Mouse (Mus musculus): ENCODE measurements around the gene Astn1. TPM values are rescaled to one million over a fixed set of nuclear protein-coding genes. Genes with fewer than 3 reads are reported as not detected.

Gene Astn1
- total and polyA plus RNA-seq, 3 experiments: 0.64 to 1.0 (median 0.91) TPM

DNA sequence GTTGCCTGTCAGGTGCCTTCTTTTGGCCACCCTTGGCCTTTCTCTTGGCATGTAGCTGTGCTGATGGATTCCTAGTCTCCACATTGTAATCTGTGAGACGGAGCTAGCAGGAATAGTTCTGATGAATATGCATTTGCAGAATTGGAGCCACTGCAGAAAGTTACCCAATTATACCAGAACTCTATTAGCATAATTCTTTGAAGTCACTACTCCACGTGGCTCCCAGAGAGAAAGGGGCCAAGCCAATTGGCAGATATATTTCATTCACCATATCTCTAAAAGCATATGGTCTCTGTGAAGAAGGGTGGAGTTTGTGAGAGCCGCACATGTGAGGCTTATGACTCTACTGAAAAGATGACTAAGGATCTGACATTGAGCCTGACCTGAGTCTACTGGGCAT is 226.8 kb downstream of the Astn1 start:
- H3K4me3 ChIP-seq: no peak overlapping the region
- DNase-seq: no peak
- H3K36me3 ChIP-seq (ENCODE audit: control insufficient read depth, insufficient read depth, low read length): no peaks in the 10 kb centered on the region
- H3K79me2 ChIP-seq (replicated peaks; ENCODE audit: control insufficient read depth, insufficient read depth, low read length): no peaks in the 10 kb centered on the region
- H3K27ac ChIP-seq: no peak overlapping the region
- 74% methylated on average over 3 of the region's 3 CpGs for WGBS
- no peaks in the 10 kb centered on the region for H3K4me1 ChIP-seq (ENCODE audit: control insufficient read depth, insufficient read depth, low read length)
- intact Hi-C loops (cut with DNase I): no loop called here
- H3K27me3 ChIP-seq (ENCODE audit: control insufficient read depth, insufficient read depth, low read length): no peaks in the 10 kb centered on the region
- TF ChIP-seq POLR2A (IDR thresholded peaks at IDR 0.05; ENCODE audit: insufficient read depth, low read depth, low read length): no peak
- TF ChIP-seq CTCF (IDR thresholded peaks at IDR 0.05): no peak
- no peak for TF ChIP-seq EP300 (IDR thresholded peaks at IDR 0.05; ENCODE audit: insufficient read depth, low read depth, low read length)
- H3K9ac ChIP-seq (ENCODE audit: low read depth, low read length): no peak overlapping the region

- no peaks in the 10 kb centered on the region for H3K27me3 ChIP-seq (ENCODE audit: control insufficient read depth, insufficient read depth, low read length)
- no peaks in the 10 kb centered on the region for H3K36me3 ChIP-seq (ENCODE audit: control insufficient read depth, insufficient read depth, low read length)
- intact Hi-C loops (cut with DNase I): no loop called here
- no peak for TF ChIP-seq EP300 (IDR thresholded peaks at IDR 0.05; ENCODE audit: insufficient read depth, low read depth, low read length)
- TF ChIP-seq POLR2A (IDR thresholded peaks at IDR 0.05; ENCODE audit: insufficient read depth, low read depth, low read length): no peak
- TF ChIP-seq CTCF (IDR thresholded peaks at IDR 0.05): peak; percentile 65
- no peaks in the 10 kb centered on the region for H3K79me2 ChIP-seq (replicated peaks; ENCODE audit: control insufficient read depth, insufficient read depth, low read length)
- no peak overlapping the region for H3K4me3 ChIP-seq
- H3K27ac ChIP-seq: no peak overlapping the region
- WGBS: 37% methylated on average over 16 of the region's 16 CpGs
- H3K4me1 ChIP-seq (ENCODE audit: control insufficient read depth, insufficient read depth, low read length): no peaks in the 10 kb centered on the region
- peak; percentile 7 to 56 for DNase-seq
- H3K9ac ChIP-seq (ENCODE audit: low read depth, low read length): no peak overlapping the region
Measured at GRCm38 (mm10) chr1:158596726-158597448, 234.8 kb downstream of the Astn1 start.

- H3K4me1 ChIP-seq (ENCODE audit: control insufficient read depth, insufficient read depth, low read length): no peaks in the 10 kb centered on the region
- no peaks in the 10 kb centered on the region for H3K36me3 ChIP-seq (ENCODE audit: control insufficient read depth, insufficient read depth, low read length)
- intact Hi-C loops (cut with DNase I): no loop called here
- no peak overlapping the region for H3K9ac ChIP-seq (ENCODE audit: low read depth, low read length)
- H3K79me2 ChIP-seq (replicated peaks; ENCODE audit: control insufficient read depth, insufficient read depth, low read length): no peaks in the 10 kb centered on the region
- H3K27me3 ChIP-seq (ENCODE audit: control insufficient read depth, insufficient read depth, low read length): no peaks in the 10 kb centered on the region
- TF ChIP-seq CTCF (IDR thresholded peaks at IDR 0.05): 0 out of 2 replicates have a peak, but pooled peaks have one; percentile 19
- TF ChIP-seq EP300 (IDR thresholded peaks at IDR 0.05; ENCODE audit: insufficient read depth, low read depth, low read length): no peak
- 72% methylated on average over 7 of the region's 7 CpGs for WGBS
- no peak overlapping the region for H3K27ac ChIP-seq
- no peak overlapping the region for H3K4me3 ChIP-seq
- DNase-seq: no peak
Measured at GRCm38 (mm10) chr1:158597996-158598395, 235.9 kb downstream of the Astn1 start.

DNA sequence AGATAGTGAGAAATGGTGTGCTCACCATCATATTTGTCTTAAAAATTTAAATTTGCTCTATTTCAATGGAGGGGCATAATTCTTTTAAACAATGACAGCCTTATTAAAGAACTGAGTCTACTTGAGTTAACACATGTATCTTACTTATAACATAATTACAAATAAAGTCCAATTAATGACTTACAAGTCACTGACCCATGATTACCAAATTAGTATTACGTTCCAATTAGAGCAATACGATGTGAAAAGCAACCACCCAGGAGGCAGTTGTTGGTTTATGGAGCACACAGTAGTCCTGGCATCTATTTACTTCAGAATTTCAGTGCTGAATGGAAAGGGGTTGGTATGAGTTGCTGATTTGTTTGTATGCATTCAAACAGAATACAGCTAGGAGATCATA is 237.4 kb downstream of the Astn1 start:
- Histone ChIP-seq H3K27me3 (ENCODE audit: control insufficient read depth, insufficient read depth, low read length) (no peaks in the 10 kb centered on the region), H3K4me3 (no peak overlapping the region), H3K4me1 (ENCODE audit: control insufficient read depth, insufficient read depth, low read length) (no peaks in the 10 kb centered on the region), H3K9ac (ENCODE audit: low read depth, low read length) (no peak overlapping the region), H3K27ac (no peak overlapping the region), H3K79me2 (replicated peaks; ENCODE audit: control insufficient read depth, insufficient read depth, low read length) (no peaks in the 10 kb centered on the region), H3K36me3 (ENCODE audit: control insufficient read depth, insufficient read depth, low read length) (no peaks in the 10 kb centered on the region)
- WGBS: 91% methylated on average over 2 of the region's 2 CpGs
- intact Hi-C loops (cut with DNase I): no loop called here
- DNase-seq: no peak
- TF ChIP-seq EP300 (IDR thresholded peaks at IDR 0.05; ENCODE audit: insufficient read depth, low read depth, low read length): no peak
- TF ChIP-seq POLR2A (IDR thresholded peaks at IDR 0.05; ENCODE audit: insufficient read depth, low read depth, low read length): no peak
- no peak for TF ChIP-seq CTCF (IDR thresholded peaks at IDR 0.05)

DNA sequence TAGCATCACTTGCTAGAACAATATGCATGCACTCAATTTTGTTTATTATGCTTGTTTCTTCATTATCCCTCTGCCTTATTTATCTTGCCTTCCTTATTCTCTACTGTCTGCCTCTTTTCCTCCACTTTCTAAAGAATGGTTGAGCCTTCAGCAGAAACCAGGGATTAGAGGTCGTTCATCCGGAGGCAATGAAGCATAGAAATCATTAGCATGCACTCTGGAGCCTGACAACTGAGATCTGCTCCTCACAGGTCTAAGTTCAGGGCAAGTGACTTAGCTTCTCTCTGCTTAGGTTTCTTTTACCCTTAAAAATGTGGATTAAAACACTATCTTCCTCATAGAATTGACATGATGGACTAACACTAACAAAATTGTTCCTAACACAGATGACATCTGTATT is 241.0 kb downstream of the Astn1 start:
- no peaks in the 10 kb centered on the region for H3K27me3 ChIP-seq (ENCODE audit: control insufficient read depth, insufficient read depth, low read length)
- H3K36me3 ChIP-seq (ENCODE audit: control insufficient read depth, insufficient read depth, low read length): no peaks in the 10 kb centered on the region
- no peak overlapping the region for H3K4me3 ChIP-seq
- no peak overlapping the region for H3K9ac ChIP-seq (ENCODE audit: low read depth, low read length)
- H3K79me2 ChIP-seq (replicated peaks; ENCODE audit: control insufficient read depth, insufficient read depth, low read length): no peaks in the 10 kb centered on the region
- no peak for TF ChIP-seq CTCF (IDR thresholded peaks at IDR 0.05)
- TF ChIP-seq POLR2A (IDR thresholded peaks at IDR 0.05; ENCODE audit: insufficient read depth, low read depth, low read length): no peak
- TF ChIP-seq EP300 (IDR thresholded peaks at IDR 0.05; ENCODE audit: insufficient read depth, low read depth, low read length): no peak
- 60% methylated on average over 2 of the region's 2 CpGs for WGBS
- DNase-seq: no peak
- no peaks in the 10 kb centered on the region for H3K4me1 ChIP-seq (ENCODE audit: control insufficient read depth, insufficient read depth, low read length)
- intact Hi-C loops (cut with DNase I): no loop called here
- no peak overlapping the region for H3K27ac ChIP-seq

GRCm38 (mm10) chr1:158604149-158604548 is 242.1 kb downstream of the Astn1 start:
- H3K36me3 ChIP-seq (ENCODE audit: control insufficient read depth, insufficient read depth, low read length): no peaks in the 10 kb centered on the region
- H3K27me3 ChIP-seq (ENCODE audit: control insufficient read depth, insufficient read depth, low read length): no peaks in the 10 kb centered on the region
- no peak overlapping the region for H3K9ac ChIP-seq (ENCODE audit: low read depth, low read length)
- intact Hi-C loops (cut with DNase I): no loop called here
- no peak for DNase-seq
- H3K79me2 ChIP-seq (replicated peaks; ENCODE audit: control insufficient read depth, insufficient read depth, low read length): no peaks in the 10 kb centered on the region
- H3K4me3 ChIP-seq: no peak overlapping the region
- no peak overlapping the region for H3K27ac ChIP-seq
- no peaks in the 10 kb centered on the region for H3K4me1 ChIP-seq (ENCODE audit: control insufficient read depth, insufficient read depth, low read length)
- TF ChIP-seq CTCF (IDR thresholded peaks at IDR 0.05) (no peak), POLR2A (IDR thresholded peaks at IDR 0.05; ENCODE audit: insufficient read depth, low read depth, low read length) (no peak), EP300 (IDR thresholded peaks at IDR 0.05; ENCODE audit: insufficient read depth, low read depth, low read length) (no peak)
- 88% methylated on average over 1 of the region's 1 CpGs for WGBS

All from heart, adult 2 months (tissue).